Mouse (Mus musculus): ENCODE results near the gene Mast3. TPM values are rescaled to one million over a fixed set of nuclear protein-coding genes. Genes with fewer than 3 reads are reported as not detected.

The Mast3 gene
- polyA plus RNA-seq, 1 experiment from 2014 or later = 10.7 TPM

DNA sequence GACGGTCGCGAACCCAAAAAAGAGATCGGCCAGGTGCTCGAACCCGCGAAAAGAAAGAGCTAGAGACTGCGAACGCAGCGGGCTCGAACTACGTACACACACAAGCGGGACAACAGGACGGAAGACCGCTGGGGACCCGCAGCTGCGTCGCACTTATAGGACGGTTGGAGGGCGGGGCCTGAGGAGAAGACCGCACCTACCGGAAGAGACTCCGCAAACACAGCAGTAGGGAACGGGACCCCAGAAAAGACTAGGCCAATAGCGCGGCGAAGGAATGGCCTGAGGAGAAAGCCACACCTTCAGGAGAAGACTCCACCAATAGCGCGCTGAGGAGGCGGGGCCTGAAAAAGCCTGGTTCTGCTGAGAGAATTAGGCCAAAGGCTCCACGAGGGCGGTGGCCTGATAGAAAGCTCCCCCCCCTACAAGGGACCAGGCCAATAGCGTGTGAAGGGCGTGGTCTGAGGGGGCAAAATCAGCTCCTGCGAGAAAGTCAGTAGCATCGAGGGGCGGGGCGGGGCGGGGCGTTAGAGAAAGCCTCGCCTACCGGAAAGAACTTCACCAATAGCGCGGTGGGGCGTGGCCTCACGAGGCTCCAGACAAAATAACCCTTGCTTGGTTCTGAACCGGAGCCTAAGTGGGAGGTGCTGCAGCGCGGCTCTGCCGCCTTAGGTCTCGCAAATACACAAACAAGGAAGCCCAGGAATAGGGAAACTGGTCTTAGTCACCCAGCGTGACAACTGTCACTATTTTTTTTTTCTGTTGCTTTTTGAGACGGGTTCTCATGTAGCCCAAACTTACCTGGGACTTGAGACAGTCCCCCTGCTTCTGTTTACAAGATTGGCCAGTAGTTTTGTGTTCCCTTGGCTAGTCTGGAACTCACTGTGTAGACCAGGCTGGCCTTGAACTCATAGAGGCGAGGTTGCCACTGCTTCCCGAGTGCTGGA, 34.8 kb upstream of the Mast3 start, which contains the start of gene Arrdc2:
Gene Arrdc2, minus strand, starts transcription at position 313 of the 944 bp plus-strand sequence.
- Histone ChIP-seq H3K4me1 (ENCODE audit: control insufficient read depth, insufficient read depth, low read length) (peaks cover 5% of the 10 kb centered on the region; the same call in 1 of the 2 replicates), H3K9ac (replicated peaks; ENCODE audit: low read depth, low read length) (peak within 1 kb of the TSS; percentile 69), H3K36me3 (ENCODE audit: control insufficient read depth, insufficient read depth, low read length) (no peaks in the 10 kb centered on the region; the same call in 1 of the 2 replicates), H3K27me3 (ENCODE audit: control insufficient read depth, insufficient read depth, low read length) (no peaks in the 10 kb centered on the region), H3K4me3 (ENCODE audit: low read depth, low read length) (peak within 1 kb of the TSS; percentile 51), H3K27ac (ENCODE audit: low read length) (peak within 1 kb of the TSS; percentile 88; the same call in 1 of the 2 replicates), H3K4me2 (replicated peaks; ENCODE audit: low read depth, low read length) (peak within 1 kb of the TSS; percentile 66), H3K9me3 (ENCODE audit: control insufficient read depth, low read depth, low read length) (no peaks in the 10 kb centered on the region)
- 2% methylated on average over 55 of the region's 55 CpGs for WGBS
- ATAC-seq (ENCODE audit: insufficient number of reproducible peaks, insufficient read depth, low FRiP score, low read depth) = peak; percentile 96

GRCm38 (mm10) chr8:70838654-70839407, 34.0 kb upstream of the Mast3 start:
- Histone ChIP-seq H3K36me3 (ENCODE audit: control insufficient read depth, insufficient read depth, low read length) (no peaks in the 10 kb centered on the region; the same call in 1 of the 2 replicates), H3K27ac (ENCODE audit: low read length) (peak overlapping the region; percentile 88; the same call in 1 of the 2 replicates), H3K9me3 (ENCODE audit: control insufficient read depth, low read depth, low read length) (no peaks in the 10 kb centered on the region), H3K4me1 (ENCODE audit: control insufficient read depth, insufficient read depth, low read length) (peaks cover 5% of the 10 kb centered on the region; the same call in 1 of the 2 replicates), H3K27me3 (ENCODE audit: control insufficient read depth, insufficient read depth, low read length) (no peaks in the 10 kb centered on the region), H3K4me2 (replicated peaks; ENCODE audit: low read depth, low read length) (peak overlapping the region; percentile 66), H3K4me3 (ENCODE audit: low read depth, low read length) (peak overlapping the region; percentile 51), H3K9ac (replicated peaks; ENCODE audit: low read depth, low read length) (peak overlapping the region; percentile 69)
- WGBS = 1% methylated on average over 66 of the region's 66 CpGs
- peak; percentile 10 for ATAC-seq (ENCODE audit: insufficient number of reproducible peaks, insufficient read depth, low FRiP score, low read depth)

- no peaks in the 10 kb centered on the region for H3K27me3 ChIP-seq (ENCODE audit: control insufficient read depth, insufficient read depth, low read length)
- no peaks in the 10 kb centered on the region; the same call in 1 of the 2 replicates for H3K36me3 ChIP-seq (ENCODE audit: control insufficient read depth, insufficient read depth, low read length)
- H3K4me1 ChIP-seq (ENCODE audit: control insufficient read depth, insufficient read depth, low read length) = peaks cover 5% of the 10 kb centered on the region; the same call in 1 of the 2 replicates
- ATAC-seq (ENCODE audit: insufficient number of reproducible peaks, insufficient read depth, low FRiP score, low read depth) = no peak
- no peaks in the 10 kb centered on the region for H3K9me3 ChIP-seq (ENCODE audit: control insufficient read depth, low read depth, low read length)
- H3K27ac ChIP-seq (ENCODE audit: low read length) = no peak overlapping the region
- no peak overlapping the region for H3K4me2 ChIP-seq (replicated peaks; ENCODE audit: low read depth, low read length)
- H3K9ac ChIP-seq (replicated peaks; ENCODE audit: low read depth, low read length) = no peak overlapping the region
- 92% methylated on average over 12 of the region's 12 CpGs for WGBS
- H3K4me3 ChIP-seq (ENCODE audit: low read depth, low read length) = no peak overlapping the region
These were observed 31.8 kb upstream of the Mast3 start for GRCm38 (mm10) chr8:70836666-70837065.

DNA sequence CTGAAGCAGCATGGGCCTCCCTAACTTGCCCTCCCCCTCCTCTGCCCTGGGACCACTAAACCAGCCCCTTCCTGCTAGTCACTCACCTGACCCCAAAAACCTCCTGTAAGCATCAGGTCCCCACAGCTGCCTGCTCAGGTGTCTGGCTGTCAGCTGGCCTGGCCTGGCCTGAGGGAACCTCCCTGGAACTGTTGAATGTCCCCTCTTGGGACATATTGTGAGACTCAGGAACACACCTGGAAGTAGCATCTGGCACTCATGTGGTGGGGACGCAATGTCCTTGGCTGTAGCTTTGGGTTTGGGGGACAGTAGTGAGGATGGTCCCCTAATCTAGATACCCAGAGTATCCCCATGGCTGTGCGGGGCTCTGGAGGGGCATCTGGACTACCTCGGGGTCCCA, 29.2 kb upstream of the Mast3 start:
- Histone ChIP-seq H3K36me3 (ENCODE audit: control insufficient read depth, insufficient read depth, low read length) (no peaks in the 10 kb centered on the region; the same call in 1 of the 2 replicates), H3K4me2 (replicated peaks; ENCODE audit: low read depth, low read length) (no peak overlapping the region), H3K27me3 (ENCODE audit: control insufficient read depth, insufficient read depth, low read length) (no peaks in the 10 kb centered on the region), H3K9ac (replicated peaks; ENCODE audit: low read depth, low read length) (no peak overlapping the region), H3K9me3 (ENCODE audit: control insufficient read depth, low read depth, low read length) (no peaks in the 10 kb centered on the region), H3K4me3 (ENCODE audit: low read depth, low read length) (no peak overlapping the region), H3K4me1 (ENCODE audit: control insufficient read depth, insufficient read depth, low read length) (no peaks in the 10 kb centered on the region), H3K27ac (ENCODE audit: low read length) (no peak overlapping the region)
- no peak for ATAC-seq (ENCODE audit: insufficient number of reproducible peaks, insufficient read depth, low FRiP score, low read depth)
- 90% methylated on average over 3 of the region's 3 CpGs for WGBS

GRCm38 (mm10) chr8:70833520-70833919, 28.7 kb upstream of the Mast3 start:
- no peak overlapping the region for H3K9ac ChIP-seq (replicated peaks; ENCODE audit: low read depth, low read length)
- H3K27ac ChIP-seq (ENCODE audit: low read length) = no peak overlapping the region
- 57% methylated on average over 15 of the region's 15 CpGs for WGBS
- ATAC-seq (ENCODE audit: insufficient number of reproducible peaks, insufficient read depth, low FRiP score, low read depth) = no peak
- H3K36me3 ChIP-seq (ENCODE audit: control insufficient read depth, insufficient read depth, low read length) = no peaks in the 10 kb centered on the region; the same call in 1 of the 2 replicates
- H3K4me3 ChIP-seq (ENCODE audit: low read depth, low read length) = no peak overlapping the region
- H3K4me2 ChIP-seq (replicated peaks; ENCODE audit: low read depth, low read length) = no peak overlapping the region
- no peaks in the 10 kb centered on the region for H3K27me3 ChIP-seq (ENCODE audit: control insufficient read depth, insufficient read depth, low read length)
- H3K9me3 ChIP-seq (ENCODE audit: control insufficient read depth, low read depth, low read length) = no peaks in the 10 kb centered on the region
- H3K4me1 ChIP-seq (ENCODE audit: control insufficient read depth, insufficient read depth, low read length) = no peaks in the 10 kb centered on the region

GRCm38 (mm10) chr8:70833018-70833482, 28.2 kb upstream of the Mast3 start:
- Histone ChIP-seq H3K4me3 (ENCODE audit: low read depth, low read length) (no peak overlapping the region), H3K27ac (ENCODE audit: low read length) (no peak overlapping the region), H3K4me2 (replicated peaks; ENCODE audit: low read depth, low read length) (no peak overlapping the region), H3K9me3 (ENCODE audit: control insufficient read depth, low read depth, low read length) (no peaks in the 10 kb centered on the region), H3K27me3 (ENCODE audit: control insufficient read depth, insufficient read depth, low read length) (no peaks in the 10 kb centered on the region), H3K9ac (replicated peaks; ENCODE audit: low read depth, low read length) (no peak overlapping the region), H3K4me1 (ENCODE audit: control insufficient read depth, insufficient read depth, low read length) (no peaks in the 10 kb centered on the region), H3K36me3 (ENCODE audit: control insufficient read depth, insufficient read depth, low read length) (no peaks in the 10 kb centered on the region; the same call in 1 of the 2 replicates)
- no peak for ATAC-seq (ENCODE audit: insufficient number of reproducible peaks, insufficient read depth, low FRiP score, low read depth)
- WGBS = 45% methylated on average over 9 of the region's 9 CpGs

DNA sequence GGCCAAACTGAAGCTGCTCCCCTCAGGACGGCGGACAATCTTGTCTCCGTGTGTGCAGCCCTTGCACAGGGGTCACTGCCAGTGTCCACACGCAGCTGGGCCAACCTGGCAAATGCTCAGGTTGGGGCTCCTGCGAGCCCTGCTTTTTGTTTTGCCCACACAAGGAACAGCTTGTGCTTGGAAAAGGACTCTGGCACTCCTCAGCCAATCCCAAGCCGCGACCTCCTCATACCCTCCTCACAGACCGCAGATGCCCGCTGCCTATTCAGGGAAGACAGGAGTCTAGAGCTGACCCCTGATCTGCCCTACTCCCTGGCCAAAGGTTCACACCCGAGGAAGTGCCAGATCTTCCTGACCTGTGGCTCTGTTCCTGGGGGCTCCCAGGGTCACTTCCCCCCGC, 27.5 kb upstream of the Mast3 start:
- H3K9ac ChIP-seq (replicated peaks; ENCODE audit: low read depth, low read length) = no peak overlapping the region
- no peak overlapping the region for H3K4me3 ChIP-seq (ENCODE audit: low read depth, low read length)
- H3K36me3 ChIP-seq (ENCODE audit: control insufficient read depth, insufficient read depth, low read length) = no peaks in the 10 kb centered on the region; the same call in 1 of the 2 replicates
- H3K27ac ChIP-seq (ENCODE audit: low read length) = no peak overlapping the region
- H3K27me3 ChIP-seq (ENCODE audit: control insufficient read depth, insufficient read depth, low read length) = no peaks in the 10 kb centered on the region
- no peak for ATAC-seq (ENCODE audit: insufficient number of reproducible peaks, insufficient read depth, low FRiP score, low read depth)
- WGBS = 70% methylated on average over 11 of the region's 11 CpGs
- no peaks in the 10 kb centered on the region for H3K4me1 ChIP-seq (ENCODE audit: control insufficient read depth, insufficient read depth, low read length)
- H3K4me2 ChIP-seq (replicated peaks; ENCODE audit: low read depth, low read length) = no peak overlapping the region
- no peaks in the 10 kb centered on the region for H3K9me3 ChIP-seq (ENCODE audit: control insufficient read depth, low read depth, low read length)

- Histone ChIP-seq H3K4me2 (replicated peaks; ENCODE audit: low read depth, low read length) (no peak overlapping the region), H3K36me3 (ENCODE audit: control insufficient read depth, insufficient read depth, low read length) (no peaks in the 10 kb centered on the region; the same call in 1 of the 2 replicates), H3K4me1 (ENCODE audit: control insufficient read depth, insufficient read depth, low read length) (no peaks in the 10 kb centered on the region), H3K9me3 (ENCODE audit: control insufficient read depth, low read depth, low read length) (no peaks in the 10 kb centered on the region), H3K27ac (ENCODE audit: low read length) (no peak overlapping the region), H3K4me3 (ENCODE audit: low read depth, low read length) (no peak overlapping the region), H3K27me3 (ENCODE audit: control insufficient read depth, insufficient read depth, low read length) (no peaks in the 10 kb centered on the region), H3K9ac (replicated peaks; ENCODE audit: low read depth, low read length) (no peak overlapping the region)
- no peak for ATAC-seq (ENCODE audit: insufficient number of reproducible peaks, insufficient read depth, low FRiP score, low read depth)
- 78% methylated on average over 8 of the region's 8 CpGs for WGBS
These were observed 26.7 kb upstream of the Mast3 start for GRCm38 (mm10) chr8:70831517-70831916.
